Mouse (Mus musculus): ENCODE measurements around the gene Mettl26.

- TF ChIP-seq POLR2A (IDR thresholded peaks at IDR 0.05; ENCODE audit: insufficient read length, low read depth) (no peak), USF1 (IDR thresholded peaks at IDR 0.05; ENCODE audit: low read depth) (no peak), TCF3 (IDR thresholded peaks at IDR 0.05; ENCODE audit: insufficient read length, low read depth) (no peak), MAX (IDR thresholded peaks at IDR 0.05; ENCODE audit: low read depth) (no peak), TCF12 (IDR thresholded peaks at IDR 0.05; ENCODE audit: insufficient read depth, poor library complexity, severe bottlenecking) (no peak), MYOD1 (IDR thresholded peaks at IDR 0.05; ENCODE audit: control insufficient read depth in 1 of 3, insufficient read length in 2 of 3, low read depth in 2 of 3) (no peak), E2F4 (IDR thresholded peaks at IDR 0.05; ENCODE audit: insufficient read depth) (no peak), REST (IDR thresholded peaks at IDR 0.05; ENCODE audit: insufficient read depth, insufficient read length) (no peak), POLR2AphosphoS2 (IDR thresholded peaks at IDR 0.05; ENCODE audit: insufficient read length, low read depth) (no peak), SRF (IDR thresholded peaks at IDR 0.05; ENCODE audit: control insufficient read depth, insufficient read length, low read depth) (no peak), CEBPB (IDR thresholded peaks at IDR 0.05; ENCODE audit: insufficient read depth, poor library complexity, severe bottlenecking) (no peak), MYOG (IDR thresholded peaks at IDR 0.05; ENCODE audit: control insufficient read depth in 1 of 3, insufficient read depth in 1 of 3, insufficient read length in 2 of 3, low read depth in 2 of 3) (no peak)
Observed at GRCm38 (mm10) chr17:25864311-25864710, 10.6 kb upstream of the Mettl26 start.
